Mouse (Mus musculus) spleen, adult 2 months (tissue): ENCODE data around the gene Hira.

Source experiments
- CTCF ChIP-seq: fragments of 200-500 bp; IDR thresholded peaks from 2 replicates; pipeline ENCODE4 v1.5.1; 2011; ENCODE audit warnings: mild to moderate bottlenecking, inconsistent platforms; ENCODE audit not compliant: insufficient read depth, insufficient read length, insufficient replicate concordance; ENCODE audit errors: extremely low read depth
- POLR2A ChIP-seq: fragments of 200-500 bp; IDR thresholded peaks from 2 replicates; pipeline ENCODE4 v1.6.1; 2011; ENCODE audit warnings: low read depth, low read length, inconsistent platforms

DNA sequence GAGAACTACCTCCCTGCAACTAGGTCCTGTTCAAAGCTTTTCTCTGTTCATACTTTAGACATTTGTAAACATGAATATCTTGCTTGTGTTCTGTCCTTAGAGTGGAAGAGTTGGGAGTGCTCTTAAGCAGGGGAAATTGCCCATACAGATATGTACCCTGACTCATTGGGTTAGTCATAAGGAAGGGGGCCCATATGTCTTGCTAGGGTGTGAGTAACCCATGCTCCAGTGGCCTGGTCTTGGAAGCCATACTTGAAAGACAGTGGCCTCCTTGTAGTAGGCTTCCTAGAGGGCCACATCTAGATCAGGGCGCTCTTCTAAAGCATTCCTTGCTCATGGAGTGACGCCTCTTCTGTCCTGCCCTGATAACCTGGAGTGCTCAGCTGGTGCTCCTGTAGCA lies 73.5 kb downstream of the Hira start:
- TF ChIP-seq CTCF (no peak), POLR2A (no peak)
